Mouse (Mus musculus) embryonic facial prominence, embryonic 15.5 days (tissue): ENCODE measurements at regions not wholly inside any gene's neighbourhood (a gene's known extent, or its start where the extent isn't known, plus 50 kb on each side); places are given as distances from the start of the nearest gene placed in this dataset.

ENCODE experiments used
- ATAC-seq: fragments of 200-750 bp; cut with Nextera tagmentation; 2 replicates; pipeline ENCODE4 v1.8.0; 2017; ENCODE audit warnings: low read depth, moderate TSS enrichment; ENCODE audit not compliant: insufficient number of reproducible peaks, low FRiP score, low TSS enrichment
- H3K27ac ChIP-seq: fragments of 300-500 bp; sonication (generic); replicated peaks from 2 replicates; pipeline ENCODE4 v1.5.1; 2015; ENCODE audit warnings: mild to moderate bottlenecking, inconsistent platforms
- H3K27me3 ChIP-seq: fragments of 300-500 bp; sonication (generic); 2 replicates; pipeline ENCODE4 v1.6.1; 2015; ENCODE audit warnings: inconsistent platforms
- H3K36me3 ChIP-seq: fragments of 300-500 bp; sonication (generic); 2 replicates; pipeline ENCODE4 v1.6.1; 2015; ENCODE audit warnings: mild to moderate bottlenecking, inconsistent platforms
- H3K4me1 ChIP-seq: fragments of 300-500 bp; sonication (generic); 2 replicates; pipeline ENCODE4 v1.6.1; 2015; ENCODE audit warnings: inconsistent platforms
- H3K4me2 ChIP-seq: fragments of 300-500 bp; sonication (generic); replicated peaks from 2 replicates; pipeline ENCODE4 v1.6.1; 2015; ENCODE audit warnings: mild to moderate bottlenecking, inconsistent platforms
- H3K4me3 ChIP-seq: fragments of 300-500 bp; sonication (generic); replicated peaks from 2 replicates; pipeline ENCODE4 v1.5.1; 2015; ENCODE audit warnings: mild to moderate bottlenecking, inconsistent platforms
- H3K9ac ChIP-seq: fragments of 300-500 bp; sonication (generic); 2 replicates; pipeline ENCODE4 v1.6.1; 2015; ENCODE audit warnings: inconsistent platforms
- H3K9me3 ChIP-seq: fragments of 300-500 bp; sonication (generic); replicated peaks from 2 replicates; pipeline ENCODE4 v1.6.1; 2016; ENCODE audit warnings: inconsistent platforms
- WGBS: fragments of 180-500 bp; shearing (Covaris S2); methylation state at CpG from one replicate; pipeline ENCODE4 v1.1.7; 2015; 5-methylcytosine and 5-hydroxymethylcytosine counted together

DNA sequence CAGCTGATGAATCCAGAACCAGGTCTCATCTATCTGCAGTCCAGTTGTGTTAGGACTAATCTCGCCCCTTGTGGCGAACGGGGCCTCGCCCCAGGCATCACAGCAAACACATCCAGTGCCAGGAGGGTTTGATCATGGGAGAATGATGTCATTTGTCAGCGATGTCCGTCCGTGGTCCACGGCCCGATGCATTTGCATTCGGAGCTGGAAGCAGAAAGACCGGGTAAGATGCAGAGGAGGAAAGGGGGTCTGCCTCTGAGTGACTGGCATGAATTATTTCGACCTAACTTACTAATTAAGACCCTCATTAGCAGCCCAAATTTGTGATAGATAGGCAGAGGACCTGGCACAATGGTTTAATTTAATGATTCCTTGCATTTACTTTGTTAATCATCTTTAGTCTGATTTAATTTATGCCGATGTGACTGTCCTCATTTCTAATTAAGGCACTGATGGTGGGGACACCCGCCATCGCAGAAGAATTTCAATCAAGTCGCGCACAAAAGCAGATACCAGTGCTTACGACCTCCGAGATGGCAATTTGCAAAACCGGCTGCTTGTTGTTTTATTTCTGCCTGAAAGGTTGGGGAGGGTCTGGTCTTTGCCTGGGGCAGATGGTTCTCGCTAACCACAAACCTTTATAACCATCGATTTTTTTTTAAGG, 141.9 kb downstream of the Cryba4 start:
- H3K4me3 ChIP-seq = no peak overlapping the region
- no peaks in the 10 kb centered on the region for H3K36me3 ChIP-seq
- H3K27me3 ChIP-seq = no peaks in the 10 kb centered on the region
- no peak overlapping the region for H3K27ac ChIP-seq
- H3K4me1 ChIP-seq = no peaks in the 10 kb centered on the region
- 51% methylated on average over 22 of the region's 22 CpGs for WGBS
- no peak overlapping the region for H3K9ac ChIP-seq
- H3K9me3 ChIP-seq = no peaks in the 10 kb centered on the region
- no peak for ATAC-seq
- H3K4me2 ChIP-seq = no peak overlapping the region

DNA sequence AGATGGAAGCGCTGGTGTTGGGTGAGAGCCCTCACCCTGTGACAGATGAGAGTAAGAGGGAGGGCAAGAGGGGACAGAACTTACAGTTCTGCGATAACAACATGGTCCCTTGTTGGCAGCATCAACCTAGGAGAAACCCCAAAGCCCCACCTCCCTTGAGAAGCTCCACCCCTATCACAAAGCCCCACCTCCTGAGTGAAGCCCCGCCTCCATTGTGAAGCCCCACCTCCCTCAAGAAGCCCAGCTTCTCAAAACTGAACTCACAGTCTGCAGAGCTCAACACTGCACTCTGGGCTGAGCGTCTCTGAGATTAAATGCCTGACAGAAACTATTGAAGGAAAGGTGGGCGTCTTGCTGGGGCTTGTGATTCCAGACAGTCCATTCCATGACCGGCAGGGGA, 131.6 kb downstream of the Cryba4 start:
- ATAC-seq = no peak
- H3K4me3 ChIP-seq = no peak overlapping the region
- no peak overlapping the region for H3K4me2 ChIP-seq
- WGBS = 66% methylated on average over 6 of the region's 6 CpGs
- H3K9ac ChIP-seq = no peak overlapping the region
- H3K9me3 ChIP-seq = no peaks in the 10 kb centered on the region
- 0 out of 2 replicates have a peak, but pooled peaks cover 3% of the 10 kb centered on the region for H3K4me1 ChIP-seq
- H3K27me3 ChIP-seq = peaks cover 9% of the 10 kb centered on the region; the same call in 1 of the 2 replicates
- H3K27ac ChIP-seq = no peak overlapping the region
- H3K36me3 ChIP-seq = no peaks in the 10 kb centered on the region

DNA sequence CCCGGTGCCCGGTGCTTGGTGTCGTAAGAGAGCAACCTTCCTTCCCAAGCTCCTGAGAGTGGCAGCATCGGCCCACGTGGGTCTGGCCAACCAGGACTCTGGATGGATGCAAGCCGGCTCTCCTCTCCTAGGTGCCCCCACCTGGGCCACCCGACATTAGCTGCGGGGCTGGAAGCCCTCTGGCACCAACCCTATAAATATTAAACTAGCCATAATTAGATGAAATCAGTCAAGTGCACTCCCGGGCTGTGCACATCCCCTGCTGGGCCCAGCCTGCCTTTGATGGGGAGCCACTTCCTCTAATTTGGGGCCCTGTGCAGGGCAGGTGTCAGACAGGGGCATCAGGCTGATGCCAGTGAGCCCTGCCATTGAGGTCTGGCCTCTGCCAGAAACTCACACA, 130.8 kb downstream of the Cryba4 start:
- Histone ChIP-seq H3K4me1 (0 out of 2 replicates have a peak, but pooled peaks cover 3% of the 10 kb centered on the region), H3K4me3 (no peak overlapping the region), H3K27ac (no peak overlapping the region), H3K27me3 (peaks cover 9% of the 10 kb centered on the region; the same call in 1 of the 2 replicates), H3K36me3 (no peaks in the 10 kb centered on the region), H3K4me2 (no peak overlapping the region), H3K9me3 (no peaks in the 10 kb centered on the region), H3K9ac (no peak overlapping the region)
- no peak for ATAC-seq
- whole genome bisulfite sequencing = 69% methylated on average over 9 of the region's 9 CpGs

- H3K4me1 ChIP-seq = 0 out of 2 replicates have a peak, but pooled peaks cover 3% of the 10 kb centered on the region
- H3K9me3 ChIP-seq = no peaks in the 10 kb centered on the region
- no peak for ATAC-seq
- H3K27me3 ChIP-seq = peaks cover 9% of the 10 kb centered on the region; the same call in 1 of the 2 replicates
- no peak overlapping the region for H3K4me3 ChIP-seq
- no peak overlapping the region for H3K27ac ChIP-seq
- WGBS = 13% methylated on average over 5 of the region's 5 CpGs
- no peak overlapping the region for H3K9ac ChIP-seq
- H3K4me2 ChIP-seq = no peak overlapping the region
- no peaks in the 10 kb centered on the region for H3K36me3 ChIP-seq
Observed at GRCm38 (mm10) chr5:112122581-112122980, 129.7 kb downstream of the Cryba4 start.

- 0 out of 2 replicates have a peak, but pooled peaks cover 3% of the 10 kb centered on the region for H3K4me1 ChIP-seq
- WGBS = 58% methylated on average over 4 of the region's 4 CpGs
Observed at GRCm38 (mm10) chr5:112127171-112127570, 125.1 kb downstream of the Cryba4 start.

DNA sequence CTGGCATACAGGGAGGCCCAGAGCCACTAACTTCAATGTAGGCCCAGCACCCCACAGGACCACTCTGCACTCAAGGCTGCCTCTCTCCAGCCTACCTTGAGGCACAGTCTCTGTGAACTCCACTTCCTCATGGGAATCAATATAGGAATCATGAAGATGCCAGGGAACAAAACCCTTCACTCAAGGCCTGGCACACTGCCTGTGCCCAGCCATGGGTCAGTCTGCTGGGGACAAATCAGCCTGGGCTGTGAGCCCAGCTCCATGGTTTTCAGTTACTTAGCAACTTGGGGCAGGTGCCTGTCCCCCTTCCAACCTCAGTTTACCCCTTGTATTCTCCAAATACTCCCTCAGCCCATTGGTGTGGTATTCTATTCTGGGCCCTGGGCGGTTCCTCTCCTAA, 119.6 kb downstream of the Cryba4 start:
- H3K4me3 ChIP-seq = no peak overlapping the region
- no peaks in the 10 kb centered on the region for H3K27me3 ChIP-seq
- no peak overlapping the region for H3K27ac ChIP-seq
- H3K36me3 ChIP-seq = no peaks in the 10 kb centered on the region
- WGBS = 85% methylated on average over 1 of the region's 1 CpGs
- H3K4me1 ChIP-seq = peaks cover 8% of the 10 kb centered on the region
- no peaks in the 10 kb centered on the region for H3K9me3 ChIP-seq
- H3K4me2 ChIP-seq = no peak overlapping the region
- no peak for ATAC-seq
- H3K9ac ChIP-seq = no peak overlapping the region

More at GRCm38 (mm10) chr5:112127171-112127570, 125.1 kb downstream of the Cryba4 start:
- Histone ChIP-seq H3K9ac (no peak overlapping the region), H3K27me3 (peaks cover 9% of the 10 kb centered on the region; the same call in 1 of the 2 replicates), H3K9me3 (no peaks in the 10 kb centered on the region), H3K27ac (no peak overlapping the region), H3K4me2 (no peak overlapping the region), H3K4me3 (no peak overlapping the region), H3K36me3 (no peaks in the 10 kb centered on the region)
- peak; percentile 34; the same call in 1 of the 2 replicates for ATAC-seq

DNA sequence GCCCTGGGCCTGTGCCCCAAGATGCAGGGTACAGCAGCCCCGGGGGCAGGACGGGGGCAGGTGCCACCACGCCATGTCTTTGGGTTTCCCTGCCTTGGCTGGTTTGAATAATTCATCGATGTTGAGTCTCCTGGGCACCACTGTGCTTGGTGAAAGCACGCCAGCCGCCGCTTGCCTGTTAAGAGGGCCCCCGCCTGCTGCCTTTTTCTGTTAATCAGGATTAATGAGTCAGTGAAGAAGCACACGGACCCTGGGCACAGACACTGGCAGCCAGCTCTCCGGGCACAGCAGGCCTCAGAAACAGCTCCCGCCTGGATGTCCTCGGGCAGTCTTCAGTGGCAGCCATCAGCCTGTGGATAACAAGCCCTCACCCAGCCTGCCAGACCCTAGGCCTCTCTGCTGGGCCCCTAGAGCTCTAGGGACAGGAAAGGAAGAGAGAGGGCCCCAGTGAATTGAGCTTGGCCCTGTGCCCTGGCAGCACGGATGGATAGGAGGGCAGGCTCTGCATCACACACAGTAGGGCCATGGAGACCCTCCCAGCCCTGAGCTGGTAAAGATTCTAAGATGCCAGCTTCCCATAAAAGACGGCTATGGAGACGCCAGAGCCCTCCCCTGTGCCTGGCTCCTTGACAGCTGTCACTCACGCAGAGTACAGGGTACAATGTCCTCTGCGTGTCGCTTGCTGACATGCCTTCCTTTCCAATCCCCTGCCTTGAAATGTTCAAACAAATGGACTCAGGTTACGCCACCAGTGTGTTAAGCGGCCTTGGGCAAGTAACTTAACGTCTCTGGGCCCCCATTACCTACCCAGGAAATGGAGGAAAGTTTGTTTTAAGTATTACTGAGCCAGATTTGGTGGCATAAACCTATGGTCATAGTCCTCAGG, 118.4 kb downstream of the Cryba4 start:
- WGBS = 57% methylated on average over 21 of the region's 21 CpGs
- Histone ChIP-seq H3K4me3 (no peak overlapping the region), H3K27me3 (no peaks in the 10 kb centered on the region), H3K4me1 (peaks cover 8% of the 10 kb centered on the region), H3K27ac (no peak overlapping the region; the same call in 1 of the 2 replicates), H3K36me3 (no peaks in the 10 kb centered on the region), H3K4me2 (no peak overlapping the region), H3K9me3 (no peaks in the 10 kb centered on the region), H3K9ac (no peak overlapping the region)
- no peak for ATAC-seq

DNA sequence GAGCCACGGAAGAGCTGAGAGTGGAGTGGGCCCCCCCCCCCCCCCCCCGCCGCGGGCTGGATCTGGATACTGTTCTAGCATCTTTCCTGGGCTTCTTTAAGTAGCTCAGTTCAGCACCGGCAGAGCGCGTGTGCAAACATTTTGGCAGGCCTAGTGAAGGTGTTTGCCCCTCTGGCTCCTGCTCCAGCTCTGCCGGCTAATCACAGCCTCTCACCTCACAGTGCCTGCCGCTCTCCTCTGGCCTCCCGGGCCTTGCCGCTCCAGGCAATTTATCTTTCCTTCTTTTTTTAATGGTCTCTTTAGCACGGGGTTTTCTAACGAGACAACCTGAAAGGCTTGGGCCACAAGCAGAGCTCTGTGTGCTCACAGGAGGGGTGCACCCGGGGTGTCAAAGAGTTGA, 115.7 kb downstream of the Cryba4 start:
- Histone ChIP-seq H3K27me3 (no peaks in the 10 kb centered on the region), H3K4me3 (no peak overlapping the region), H3K36me3 (no peaks in the 10 kb centered on the region), H3K4me2 (no peak overlapping the region), H3K9me3 (no peaks in the 10 kb centered on the region), H3K27ac (no peak overlapping the region), H3K4me1 (peaks cover 8% of the 10 kb centered on the region), H3K9ac (no peak overlapping the region)
- no peak for ATAC-seq
- 38% methylated on average over 13 of the region's 14 CpGs for WGBS

DNA sequence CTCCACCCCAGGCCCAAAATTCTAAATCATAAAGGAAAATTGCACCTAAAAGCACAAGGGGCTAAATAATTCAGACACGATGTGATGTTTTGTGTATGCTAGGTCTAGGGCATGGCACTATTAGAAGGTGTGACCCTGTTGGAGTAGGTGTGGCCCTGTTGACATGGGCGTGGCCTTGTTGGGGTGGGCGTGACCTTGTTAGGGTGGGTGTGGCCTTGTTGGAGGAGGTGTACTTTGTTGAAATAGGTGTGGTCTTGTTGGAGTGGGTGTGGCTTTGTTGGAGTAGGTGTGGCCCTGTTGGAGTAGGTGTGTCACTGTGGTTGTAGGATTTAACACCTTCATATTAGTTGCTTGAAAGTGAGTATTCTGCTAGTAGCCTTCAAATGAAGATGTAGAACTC, 114.1 kb downstream of the Cryba4 start:
- no peak overlapping the region for H3K4me2 ChIP-seq
- ATAC-seq = no peak
- no peak overlapping the region for H3K4me3 ChIP-seq
- no peak overlapping the region for H3K27ac ChIP-seq
- H3K27me3 ChIP-seq = no peaks in the 10 kb centered on the region
- no peaks in the 10 kb centered on the region for H3K36me3 ChIP-seq
- 83% methylated on average over 3 of the region's 3 CpGs for WGBS
- no peak overlapping the region for H3K9ac ChIP-seq
- no peaks in the 10 kb centered on the region for H3K9me3 ChIP-seq
- H3K4me1 ChIP-seq = peaks cover 8% of the 10 kb centered on the region

- H3K9me3 ChIP-seq = no peaks in the 10 kb centered on the region
- no peaks in the 10 kb centered on the region for H3K27me3 ChIP-seq
- no peak overlapping the region for H3K27ac ChIP-seq
- H3K4me3 ChIP-seq = no peak overlapping the region
- no peaks in the 10 kb centered on the region for H3K36me3 ChIP-seq
- no peak overlapping the region for H3K4me2 ChIP-seq
- no peak for ATAC-seq
- H3K9ac ChIP-seq = no peak overlapping the region
- 70% methylated on average over 3 of the region's 3 CpGs for WGBS
- H3K4me1 ChIP-seq = no peaks in the 10 kb centered on the region
Observed at GRCm38 (mm10) chr5:112142731-112143130, 109.6 kb downstream of the Cryba4 start.

DNA sequence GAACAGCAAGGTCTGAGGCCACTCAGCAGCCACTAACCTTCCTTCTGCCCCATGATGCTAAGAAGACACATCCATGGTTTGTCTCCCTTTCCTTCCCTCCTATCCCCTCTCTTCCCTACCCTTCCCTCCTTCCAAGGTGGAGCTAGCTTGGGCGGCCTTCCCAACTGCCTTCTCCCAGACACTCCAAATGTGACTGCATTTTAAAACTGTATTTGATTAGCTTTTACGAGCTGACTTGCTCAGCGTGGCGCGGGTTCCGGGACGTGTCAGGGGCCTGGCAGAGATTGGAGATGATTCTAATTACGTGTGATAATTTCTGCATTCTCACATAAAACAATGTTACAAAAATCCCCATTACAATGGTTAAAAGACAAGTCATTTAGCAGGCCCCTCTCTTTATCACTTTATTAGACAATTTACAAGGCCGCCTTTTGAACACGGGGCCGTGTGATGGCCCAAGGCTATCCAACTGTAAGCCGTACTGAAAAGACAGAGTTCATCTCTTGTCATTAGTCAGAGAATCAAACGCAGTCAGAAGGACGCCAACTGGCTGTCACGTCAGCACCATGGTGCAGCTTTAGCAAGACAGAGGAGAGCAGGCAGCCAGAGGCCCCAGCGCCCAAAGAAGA, 108.2 kb downstream of the Cryba4 start:
- H3K4me3 ChIP-seq = no peak overlapping the region
- H3K9me3 ChIP-seq = no peaks in the 10 kb centered on the region
- H3K4me2 ChIP-seq = no peak overlapping the region
- H3K36me3 ChIP-seq = no peaks in the 10 kb centered on the region
- no peaks in the 10 kb centered on the region; the same call in 1 of the 2 replicates for H3K27me3 ChIP-seq
- H3K9ac ChIP-seq = no peak overlapping the region
- no peak for ATAC-seq
- no peaks in the 10 kb centered on the region for H3K4me1 ChIP-seq
- 72% methylated on average over 16 of the region's 16 CpGs for WGBS
- H3K27ac ChIP-seq = no peak overlapping the region
